Mouse (Mus musculus) Patski (cell line): ENCODE measurements around the gene Sdf2l1. TPM values are rescaled to one million over a fixed set of nuclear protein-coding genes. Genes with fewer than 3 reads are reported as not detected.
"Not testable (repeated sequence)": the region's sequence is repeated elsewhere in the genome, so short reads cannot be mapped to it uniquely, and the experiment has no call there.

ENCODE experiments used
- ATAC-seq: fragments of 100-300 bp; one replicate; pipeline ENCODE4 v1.8.0; 2021
- CTCF ChIA-PET: fragments of 350-600 bp; sonication (Branson Sonifier 250); formaldehyde crosslinking; loops from one replicate; lab custom pipeline; 2022; ENCODE audit warnings: inconsistent platforms; lab: Charles Lee
- POLR2A ChIA-PET: fragments of 350-600 bp; sonication (Branson Sonifier 250); formaldehyde crosslinking; loops from one replicate; lab custom pipeline; 2022; ENCODE audit warnings: antibody characterized with exemption, inconsistent platforms; lab: Charles Lee
- DNase-seq: peaks from one replicate; pipeline ENCODE4 v3.0.0-alpha.2; 2011; ENCODE audit warnings: low read depth, low spot score
- H3K27me3 ChIP-seq: fragments of 371-371 bp; one replicate; pipeline ENCODE4 v1.5.1; 2021
- CTCF ChIP-seq: fragments of 100-300 bp; IDR thresholded peaks from one replicate; pipeline ENCODE4 v1.5.1; 2021
- in situ Hi-C: fragments of 300-500 bp; cut with MboI; formaldehyde crosslinking; loops from 3 replicates; pipeline ENCODE4 v1.11.1; 2018; ENCODE audit warnings: low pct_unique_long_range_greater_than_20kb, mixed read lengths
- polyA plus RNA-seq: library from polyadenylated mRNA; unstranded; gene quantifications from one replicate; pipeline ENCODE4 v1.2.3, GENCODE M21; 2021

The Sdf2l1 gene
- 40.8 TPM for polyA plus RNA-seq

DNA sequence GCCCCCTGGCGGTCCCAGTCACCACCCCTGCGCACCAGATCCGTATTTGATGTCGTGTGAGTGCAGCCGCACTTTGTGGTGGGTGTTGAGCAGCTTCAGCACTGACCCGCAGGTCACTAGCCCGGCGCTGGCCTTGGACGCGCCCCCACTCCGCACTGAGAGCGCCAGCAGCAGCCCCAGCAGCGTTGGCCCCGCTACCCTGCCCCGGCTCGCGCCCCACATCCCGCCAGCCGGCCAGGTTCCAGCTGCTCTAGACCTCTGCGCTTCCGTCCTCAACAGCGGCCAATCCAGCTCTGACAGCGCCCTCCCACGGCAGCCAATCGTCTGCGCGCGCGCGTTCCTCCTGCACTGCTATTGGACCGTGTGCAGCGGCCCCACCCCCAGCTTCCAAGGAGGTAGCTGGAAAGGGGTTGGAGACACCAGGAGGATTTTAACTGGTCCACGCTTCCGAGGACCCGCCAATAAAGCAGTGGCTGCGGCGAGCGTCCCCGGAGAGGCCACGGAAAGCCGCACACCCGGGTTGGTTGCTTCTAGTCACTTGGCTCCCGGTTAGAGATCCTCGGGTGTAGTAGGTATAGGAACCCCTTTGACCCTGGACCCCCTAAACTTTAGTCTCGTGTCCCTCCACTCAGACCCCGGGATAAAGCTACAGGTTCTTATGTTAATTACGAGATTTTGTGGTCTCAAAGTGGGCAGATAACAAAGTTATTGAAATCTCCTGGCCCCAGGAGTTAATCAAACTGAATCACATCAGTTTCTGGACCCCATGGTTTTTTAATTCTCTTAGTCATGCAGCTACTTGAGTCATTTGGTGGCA is at the start of gene Sdf2l1:
TSS of gene Sdf2l1 (minus strand) at position 295 of the 817 bp plus-strand sequence.
- DNase-seq (peak; percentile 83), ATAC-seq (peak; percentile 99)
- H3K27me3 ChIP-seq: no peaks in the 10 kb centered on the region
- in situ Hi-C loops: loop anchor here (5.0 kb wide), 2 partner anchors 70 to 150 kb away; partner anchors contain the start of gene Ube2l3
- ChIA-PET POLR2A (no interaction called here), CTCF (interaction anchor here (1.3 to 1.7 kb wide), 6 partner anchors 9 to 176 kb away, joined by 3 to 5 read pairs (median 4); no protein-coding TSS in a partner anchor)
- no peak for TF ChIP-seq CTCF

DNA sequence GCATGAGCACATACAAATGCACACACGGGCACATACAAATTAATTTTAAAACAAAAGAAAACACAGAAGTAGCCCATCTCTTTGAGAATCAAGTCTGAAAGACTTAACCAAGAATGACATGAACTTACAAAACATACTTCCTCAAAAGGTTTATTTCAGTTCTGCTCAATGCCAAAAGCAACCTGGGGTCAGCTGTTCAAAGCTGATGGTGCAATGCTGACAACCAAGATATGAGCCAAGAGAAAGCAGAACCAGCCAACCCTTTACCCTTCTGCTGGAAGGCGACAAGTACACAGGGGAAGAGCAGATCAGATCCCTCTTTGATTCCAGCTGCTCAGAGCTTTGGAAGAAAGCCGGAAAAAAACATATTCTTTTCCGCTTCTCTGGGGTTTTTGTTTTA is 49.2 kb upstream of the Sdf2l1 start:
- TF ChIP-seq CTCF: no peak
- ChIA-PET POLR2A (interaction anchor here (0.8 kb wide), 1 partner anchor 76 kb away, joined by 3 read pairs; no protein-coding TSS in a partner anchor), CTCF (interaction anchor here (1.5 kb wide), 1 partner anchor 15 kb away, joined by 3 read pairs; no protein-coding TSS in a partner anchor)
- H3K27me3 ChIP-seq: no peaks in the 10 kb centered on the region
- ATAC-seq (no peak), DNase-seq (no peak)
- in situ Hi-C loops: no loop called here

DNA sequence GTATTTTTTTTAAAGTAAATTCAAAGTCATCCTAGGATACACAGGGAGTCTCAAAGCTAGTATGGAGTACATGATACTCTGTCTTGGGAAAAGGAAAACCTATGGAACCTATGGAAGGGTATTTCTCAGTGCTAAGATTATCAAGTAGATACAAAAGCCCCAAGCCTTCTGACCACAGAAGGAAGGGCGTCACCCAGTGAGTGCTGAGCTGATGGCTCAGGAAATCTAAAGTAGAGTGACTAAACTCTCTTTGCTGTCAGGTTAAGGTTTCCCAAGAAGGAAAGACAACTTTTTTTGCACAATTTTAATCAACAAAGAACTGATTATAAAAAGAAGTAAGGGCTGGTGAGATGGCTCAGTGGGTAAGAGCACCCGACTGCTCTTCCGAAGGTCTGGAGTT is 47.5 kb upstream of the Sdf2l1 start:
- in situ Hi-C loops: no loop called here
- ChIA-PET POLR2A (interaction anchor here (0.7 kb wide), 1 partner anchor 19 kb away, joined by 4 read pairs; no protein-coding TSS in a partner anchor), CTCF (interaction anchor here (0.9 to 1.1 kb wide), 2 partner anchors 10 to 13 kb away, joined by 3 to 4 read pairs; no protein-coding TSS in a partner anchor)

GRCm38 (mm10) chr16:17177623-17178170 is 45.5 kb upstream of the Sdf2l1 start:
- no peak for TF ChIP-seq CTCF
- POLR2A ChIA-PET: no interaction called here
- no peak for ATAC-seq
- CTCF ChIA-PET: interaction anchor here (1.2 kb wide), 1 partner anchor 13 kb away, joined by 4 read pairs; no protein-coding TSS in a partner anchor
- DNase-seq: no peak
- in situ Hi-C loops: no loop called here
- no peaks in the 10 kb centered on the region for H3K27me3 ChIP-seq

More for the DNA sequence above, 47.5 kb upstream of the Sdf2l1 start:
- no peaks in the 10 kb centered on the region for H3K27me3 ChIP-seq
- TF ChIP-seq CTCF: no peak
- no peak for DNase-seq
- ATAC-seq: no peak

- ChIA-PET CTCF (interaction anchor here (1.2 kb wide), 1 partner anchor 9 kb away, joined by 3 read pairs; no protein-coding TSS in a partner anchor), POLR2A (no interaction called here)
- in situ Hi-C loops: no loop called here
- no peaks in the 10 kb centered on the region for H3K27me3 ChIP-seq
- DNase-seq (no peak), ATAC-seq (no peak)
- TF ChIP-seq CTCF: no peak
These were observed 43.6 kb upstream of the Sdf2l1 start for GRCm38 (mm10) chr16:17175765-17176164.

- in situ Hi-C loops: no loop called here
- DNase-seq: no peak
- CTCF ChIA-PET: no interaction called here
- POLR2A ChIA-PET: interaction anchor here (1.8 kb wide), 1 partner anchor 14 kb away, joined by 5 read pairs; no protein-coding TSS in a partner anchor
- H3K27me3 ChIP-seq: no peaks in the 10 kb centered on the region
- ATAC-seq: no peak
- TF ChIP-seq CTCF: no peak
These were observed 35.9 kb upstream of the Sdf2l1 start for GRCm38 (mm10) chr16:17168049-17168448.

- no peaks in the 10 kb centered on the region for H3K27me3 ChIP-seq
- ATAC-seq: no peak
- POLR2A ChIA-PET: interaction anchor here (0.6 kb wide), 1 partner anchor 23 kb away, joined by 3 read pairs; the partner anchor contains the start of gene Ydjc
- no peak for DNase-seq
- CTCF ChIA-PET: interaction anchor here (0.9 to 1.1 kb wide), 3 partner anchors 8 to 23 kb away, joined by 3 read pairs; no protein-coding TSS in a partner anchor
- in situ Hi-C loops: no loop called here
- no peak for TF ChIP-seq CTCF
These were observed 35.0 kb upstream of the Sdf2l1 start for GRCm38 (mm10) chr16:17167179-17167578.

GRCm38 (mm10) chr16:17165478-17165877 is 33.3 kb upstream of the Sdf2l1 start:
- DNase-seq, in situ Hi-C loops, ATAC-seq, POLR2A ChIA-PET, H3K27me3 ChIP-seq, CTCF ChIA-PET: not testable (repeated sequence)

DNA sequence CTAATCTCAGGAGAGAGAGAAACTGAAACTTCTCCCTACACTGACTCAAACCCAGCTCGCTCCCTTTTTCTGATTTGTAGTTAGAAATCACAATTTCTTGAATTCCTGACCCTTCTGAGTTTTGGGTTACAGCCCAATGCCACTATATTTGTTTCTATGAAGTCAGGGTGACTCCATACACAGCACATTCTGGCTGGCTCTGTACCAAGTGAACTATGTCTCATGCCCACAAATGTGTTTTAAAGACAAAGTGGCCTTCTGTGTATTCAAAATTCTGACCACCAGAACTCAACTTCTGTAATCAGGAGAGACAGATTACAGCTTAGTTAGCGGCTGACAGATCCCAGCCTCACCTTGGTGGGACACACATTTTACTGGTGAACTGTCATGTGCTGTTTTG is 22.2 kb upstream of the Sdf2l1 start:
- POLR2A ChIA-PET: interaction anchor here (1.4 kb wide), 1 partner anchor 14 kb away, joined by 5 read pairs; no protein-coding TSS in a partner anchor
- no peaks in the 10 kb centered on the region for H3K27me3 ChIP-seq
- ATAC-seq (no peak), DNase-seq (no peak)
- in situ Hi-C loops: no loop called here
- CTCF ChIA-PET: no interaction called here
- no peak for TF ChIP-seq CTCF

DNA sequence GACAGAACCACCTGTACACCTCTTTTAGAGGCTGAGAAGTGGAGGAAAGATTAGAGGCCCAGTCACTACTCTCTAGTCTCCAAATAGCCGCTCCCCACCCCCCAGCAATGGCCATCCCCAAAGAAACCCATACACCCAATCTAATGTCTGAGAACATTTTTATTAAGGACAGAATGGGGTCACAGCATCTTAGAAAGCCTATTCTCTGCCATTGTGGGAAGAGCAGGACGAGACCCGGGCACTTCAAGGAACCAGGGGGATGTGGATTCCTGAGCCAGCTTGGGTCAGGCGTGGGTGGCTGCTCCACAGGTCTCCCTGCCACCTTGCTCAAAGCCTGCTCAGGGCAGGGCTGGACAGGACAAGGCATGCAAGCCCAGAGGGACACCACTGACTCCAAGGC is 19.7 kb upstream of the Sdf2l1 start:
- ChIA-PET CTCF (no interaction called here), POLR2A (no interaction called here)
- ATAC-seq (no peak), DNase-seq (no peak)
- no peak for TF ChIP-seq CTCF
- H3K27me3 ChIP-seq: no peaks in the 10 kb centered on the region
- in situ Hi-C loops: no loop called here
